Mouse (Mus musculus): ENCODE results near the gene Pyy.

DNA sequence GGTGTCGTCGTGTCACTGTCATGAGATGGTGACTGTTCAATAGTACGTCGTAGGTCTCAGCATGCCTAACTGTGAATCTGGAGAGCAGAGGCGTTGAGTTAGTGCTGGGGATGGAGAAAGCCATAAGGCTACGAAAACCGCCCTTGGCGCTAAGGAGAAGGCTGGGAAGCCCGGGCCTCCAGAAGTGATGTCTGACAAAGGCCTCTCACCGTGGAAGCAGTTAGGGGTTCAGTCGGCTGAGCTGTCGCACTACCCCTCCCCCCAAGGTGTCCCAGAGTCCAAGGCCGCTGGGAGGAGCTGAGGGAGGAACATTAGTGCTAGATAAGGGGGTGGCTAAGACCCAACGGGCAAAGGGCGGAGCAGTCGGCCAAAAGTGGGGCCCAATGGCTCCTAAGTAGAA, 38.4 kb upstream of the Pyy start:
- no peak for TF ChIP-seq CTCF (IDR thresholded peaks at IDR 0.05)
- TF ChIP-seq EP300 (IDR thresholded peaks at IDR 0.05), result no peak

All from lung, postnatal 0 days (tissue).